Mouse (Mus musculus) urinary bladder, postnatal 14 days (tissue): ENCODE data around the gene Ccm2l.
A peak's percentile ranks its signal among the peaks of the same experiment; 100 is the strongest.

Source experiments
- DNase-seq: peaks from one replicate; pipeline ENCODE4 v3.0.0; 2021; ENCODE audit warnings: low spot score

Gene Ccm2l

DNA sequence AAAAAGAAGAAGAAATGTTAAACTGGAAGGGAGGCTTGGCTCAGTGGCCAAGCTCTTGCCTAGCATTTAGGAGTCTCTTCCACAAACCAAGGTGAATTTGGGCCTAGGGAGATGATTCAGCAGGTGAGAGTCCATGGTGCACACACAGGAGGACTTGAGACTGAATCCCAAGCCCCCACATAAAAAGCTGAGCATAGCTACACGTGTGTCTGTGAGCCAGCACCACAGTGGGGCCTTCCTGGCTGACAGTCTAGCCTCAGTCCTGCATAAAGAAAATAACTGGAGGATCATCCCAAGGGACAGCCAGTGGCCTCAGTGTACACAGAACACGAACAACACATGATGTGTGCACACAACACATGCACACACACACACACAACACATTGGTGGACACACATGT is 23.6 kb downstream of the Ccm2l start:
- DNase-seq: no peak

DNA sequence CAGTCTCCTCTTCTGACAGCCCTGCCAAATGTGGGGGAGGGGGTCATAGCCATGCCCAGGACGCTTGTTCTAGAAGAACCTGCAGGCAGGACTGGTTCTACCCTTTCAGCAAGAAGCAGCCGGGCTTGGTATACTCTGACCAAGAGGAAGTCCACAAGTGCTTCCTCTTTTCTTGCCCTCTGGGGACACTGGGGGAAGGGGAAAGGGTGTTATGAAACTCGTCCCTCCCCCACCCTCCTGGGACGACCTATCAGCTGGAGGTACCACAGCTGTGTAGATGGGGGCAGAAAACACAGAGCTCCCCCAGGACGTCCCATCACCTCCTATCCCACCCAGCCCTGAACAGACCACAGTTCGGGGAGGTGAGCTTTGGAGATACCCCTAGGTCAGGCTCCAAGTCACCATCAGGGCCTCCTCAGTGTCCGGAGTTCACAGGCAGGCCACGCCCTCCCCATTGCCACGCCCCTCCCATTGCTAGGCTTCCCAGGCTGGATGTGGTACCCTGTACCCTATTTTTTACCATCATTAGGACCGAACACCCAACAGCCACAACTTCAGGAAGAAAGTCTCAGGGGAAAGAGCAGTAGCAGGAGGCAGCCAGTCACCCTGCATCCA is 24.9 kb downstream of the Ccm2l start:
- peak; percentile 60 for DNase-seq

DNA sequence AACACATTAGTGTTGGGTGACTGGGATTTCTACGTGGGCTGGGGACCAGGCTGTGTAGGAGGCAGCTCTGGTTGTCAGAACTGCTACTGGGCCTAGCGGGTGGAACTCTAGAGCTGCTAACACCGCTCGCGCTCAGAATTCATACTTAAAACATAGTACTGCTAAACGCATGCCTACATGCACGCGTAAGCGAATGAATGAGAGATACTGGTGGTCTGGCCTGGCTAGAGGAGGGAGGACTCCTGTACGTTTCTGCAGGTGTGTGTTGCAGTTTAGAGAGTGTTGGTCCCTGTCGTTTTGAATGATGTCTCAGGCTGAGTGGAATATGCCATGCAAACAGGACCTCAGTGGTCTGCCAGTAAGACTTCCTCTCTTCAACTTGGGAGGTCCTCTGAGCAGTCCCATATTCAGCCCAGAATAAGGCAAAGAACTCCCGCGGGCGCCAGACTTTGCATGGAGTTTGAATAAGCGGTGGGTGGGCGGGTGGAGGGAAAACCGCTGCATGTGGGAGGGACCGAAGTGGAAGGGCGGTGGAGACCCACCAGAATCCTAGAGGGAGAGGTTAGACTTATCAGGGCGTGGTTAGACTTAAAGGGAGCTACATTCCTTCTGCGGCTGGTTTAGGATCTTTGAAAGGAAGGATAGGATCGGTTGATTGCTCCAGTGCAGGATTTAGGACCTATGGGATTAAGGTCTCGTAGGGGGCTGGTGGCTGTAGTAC is 41.5 kb downstream of the Ccm2l start:
- DNase-seq: no peak

DNA sequence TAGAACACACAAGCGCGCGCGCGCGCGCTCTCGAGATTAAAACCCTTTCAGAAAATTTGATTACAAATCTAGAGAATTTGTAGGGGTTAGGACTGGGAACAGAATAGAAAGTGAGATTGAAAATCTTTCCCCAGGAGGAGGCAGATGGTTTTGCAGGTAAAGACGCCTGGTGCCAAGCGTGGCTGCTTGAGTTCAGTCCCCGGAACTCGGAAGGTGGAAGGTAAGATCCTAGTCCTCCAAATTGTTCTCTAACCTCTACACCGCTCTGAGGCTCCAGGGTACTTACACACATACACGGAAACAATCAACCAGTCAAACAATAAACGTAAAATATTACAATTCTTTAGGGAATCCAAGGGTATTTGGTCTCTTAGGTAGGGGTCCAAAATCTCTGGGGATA is 42.0 kb downstream of the Ccm2l start:
- DNase-seq: no peak

GRCm38 (mm10) chr2:153108313-153109264 is 42.8 kb downstream of the Ccm2l start, which contains the start of gene Hck:
Gene Hck (plus strand): TSS chr2:153108468.
- DNase-seq: peak; percentile 72

GRCm38 (mm10) chr2:153109596-153109995 is 43.8 kb downstream of the Ccm2l start:
- DNase-seq: no peak

DNA sequence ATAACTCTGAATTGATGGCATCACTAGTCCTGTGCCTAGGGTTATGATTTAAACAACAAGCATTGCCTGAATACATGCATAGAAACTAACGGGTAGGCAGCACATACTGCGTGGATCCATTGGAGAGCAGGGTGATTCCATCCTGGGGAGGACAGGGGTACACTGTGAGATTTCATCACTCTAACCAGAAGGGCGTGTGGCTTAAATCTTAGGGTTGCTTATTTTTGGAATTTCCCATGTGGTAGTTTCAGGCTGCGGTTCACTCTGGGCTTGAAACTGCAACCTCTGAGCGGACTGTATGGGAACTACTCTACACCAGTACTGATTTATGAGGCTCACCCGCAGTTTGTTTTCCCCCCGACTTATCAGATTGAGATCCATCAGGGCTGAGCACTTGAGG is 45.5 kb downstream of the Ccm2l start:
- DNase-seq: no peak

DNA sequence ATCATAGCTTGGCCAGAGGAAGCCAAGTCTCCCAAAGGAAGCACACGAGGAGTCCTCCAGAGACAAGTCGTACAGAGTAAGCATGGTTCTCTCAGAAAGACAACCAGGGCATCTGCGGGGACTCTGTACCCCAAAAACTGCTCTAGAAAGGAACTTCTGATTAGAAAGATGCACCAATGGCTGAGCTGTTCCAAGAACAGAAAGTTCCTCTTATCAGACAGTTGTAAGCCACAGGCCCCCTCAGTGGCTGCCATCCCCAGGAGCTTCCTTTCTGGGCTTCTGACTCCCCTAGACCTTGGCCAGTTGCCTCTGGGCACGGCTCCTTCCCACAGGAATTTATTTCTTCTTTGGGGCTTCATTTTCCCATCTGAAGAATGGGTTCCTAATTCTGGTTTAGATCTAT is 49.9 kb downstream of the Ccm2l start:
- no peak for DNase-seq

DNA sequence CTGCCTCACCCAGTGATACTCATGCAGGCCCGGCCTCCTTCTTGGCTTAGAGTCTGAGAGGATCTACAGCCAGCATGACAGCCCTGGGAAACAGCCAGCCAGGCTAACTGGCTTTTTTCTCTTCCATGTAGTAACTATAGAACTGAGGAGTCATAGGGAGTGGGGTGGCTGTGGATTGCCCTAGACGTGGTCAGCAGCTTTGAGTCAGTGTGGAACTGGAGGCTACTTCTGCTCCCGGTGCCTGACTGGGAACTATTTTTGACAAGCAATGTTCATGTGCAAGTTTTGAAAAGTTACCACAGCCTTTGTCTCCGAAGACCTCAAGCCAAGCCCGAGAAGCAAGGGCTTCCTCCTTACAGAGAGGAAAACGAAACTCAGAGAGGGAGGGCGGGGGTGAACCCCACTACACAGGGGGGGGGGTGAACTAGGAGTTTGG is 51.3 kb downstream of the Ccm2l start:
- peak; percentile 24 for DNase-seq

GRCm38 (mm10) chr2:153119488-153119887 is 53.7 kb downstream of the Ccm2l start:
- DNase-seq: no peak

DNA sequence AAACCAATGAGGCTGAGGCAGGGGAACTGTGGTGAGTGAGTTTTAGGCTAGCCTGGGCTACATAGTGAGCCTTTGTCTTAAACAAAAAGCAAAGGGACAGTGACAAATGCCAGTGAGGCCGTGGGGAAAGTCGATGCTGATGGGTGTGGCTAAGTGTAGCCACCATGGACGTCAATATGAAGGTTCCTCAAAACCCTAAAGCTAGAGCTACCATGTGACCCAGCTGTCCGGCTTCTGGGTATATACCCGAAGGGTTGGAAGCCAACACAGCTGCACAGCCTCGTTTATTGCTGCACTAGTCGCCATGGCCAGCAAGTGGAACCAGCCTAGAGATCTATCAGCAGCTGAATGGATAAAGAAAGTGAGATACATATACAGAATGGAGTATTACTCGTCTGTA is 54.4 kb downstream of the Ccm2l start:
- DNase-seq: no peak

GRCm38 (mm10) chr2:153121821-153122615 is 56.3 kb downstream of the Ccm2l start:
- no peak for DNase-seq

DNA sequence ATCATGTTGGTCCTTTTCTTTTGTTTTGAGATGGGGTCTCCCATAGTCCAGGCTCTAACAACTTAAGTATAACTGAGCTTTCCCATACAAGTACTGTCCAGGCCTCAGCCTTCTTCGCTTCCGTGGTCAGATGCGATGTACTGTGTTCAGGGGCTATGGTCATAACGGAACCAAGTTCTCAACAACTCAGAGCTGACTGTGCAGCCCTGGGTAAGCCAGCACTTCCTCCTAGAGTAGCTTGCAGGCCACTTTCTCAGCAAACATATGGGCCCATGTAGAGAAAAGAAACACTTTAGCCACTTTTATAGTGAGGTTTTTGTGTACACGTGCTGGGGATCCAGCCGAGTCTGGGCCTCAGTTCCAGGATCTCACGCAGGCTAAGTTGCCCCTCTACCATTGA is 56.9 kb downstream of the Ccm2l start:
- no peak for DNase-seq

- DNase-seq: no peak
These were observed 60.1 kb downstream of the Ccm2l start for GRCm38 (mm10) chr2:153125875-153126274.

DNA sequence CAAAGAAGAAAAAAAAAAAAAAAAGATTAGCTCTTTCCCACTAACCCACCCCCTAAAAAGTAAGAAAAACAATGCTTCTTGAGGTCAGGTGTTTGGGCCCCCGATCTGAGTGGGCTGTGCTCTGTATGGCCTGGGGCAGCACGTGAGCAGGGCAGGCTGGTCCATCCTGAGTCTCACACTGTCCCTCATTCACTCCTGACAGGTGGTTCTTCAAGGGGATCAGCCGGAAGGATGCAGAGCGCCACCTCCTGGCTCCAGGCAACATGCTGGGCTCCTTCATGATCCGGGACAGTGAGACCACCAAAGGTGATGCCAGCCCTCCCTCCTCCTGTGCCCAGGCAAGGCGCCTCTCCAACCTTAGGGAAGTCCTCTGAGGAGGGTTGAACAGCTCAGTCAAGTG is 65.3 kb downstream of the Ccm2l start:
- peak; percentile 18 for DNase-seq
